In the genomic region with DNA sequence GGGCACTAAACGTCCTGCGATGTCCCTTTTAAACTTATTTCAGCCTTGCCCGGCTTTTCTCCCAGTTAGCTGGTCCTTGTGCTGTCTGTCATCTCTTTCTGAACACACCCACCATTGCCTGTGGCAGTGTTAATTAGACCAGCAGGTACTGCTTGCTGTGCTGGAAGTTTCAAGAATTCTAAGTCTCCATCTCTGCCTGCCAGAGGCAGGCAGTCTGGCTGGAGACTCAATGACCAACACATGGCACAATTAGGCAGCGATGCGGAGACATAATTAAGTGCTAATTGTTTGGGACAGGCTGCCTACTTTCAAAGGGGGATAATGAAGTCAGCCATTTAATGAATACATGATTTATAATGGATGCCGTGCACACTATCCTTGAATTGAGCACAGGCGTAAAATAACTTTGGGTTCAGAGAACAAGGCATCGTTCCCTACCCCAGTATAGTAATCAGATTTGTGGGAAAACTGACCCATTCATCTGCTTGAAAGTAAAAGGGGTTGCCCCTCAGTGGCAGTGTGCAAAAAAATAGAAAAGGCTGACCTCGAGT, we compare ENCODE assay signal across 20 mouse cellular contexts. TPM values are rescaled to one million over a fixed set of nuclear protein-coding genes. Genes with fewer than 3 reads are reported as not detected.
A peak's percentile ranks its signal among the peaks of the same experiment; 100 is the strongest.
DNase-seq lines count a peak whose midpoint lies in the region; ATAC-seq and TF ChIP-seq lines count a peak whose summit lies in the region.
"Had no signal": no experiment of that assay in that cellular context is flagged by ENCODE, and none has a peak within 500 bp of the region (broad histone marks: within the 10 kb centered on the region; RNA-seq: fewer than 3 reads in every experiment).

No protein-coding gene starts in this region.

- no peaks in the 10 kb centered on the region for H3K36me3 ChIP-seq in hindbrain, embryonic 16.5 days (ENCODE audit: control insufficient read depth, insufficient read depth, low read length)
- no peaks in the 10 kb centered on the region for H3K36me3 ChIP-seq in hindbrain, embryonic 11.5 days (ENCODE audit: control insufficient read depth, insufficient read depth, low read length)
- H3K36me3 ChIP-seq in forebrain, postnatal 0 days (ENCODE audit: insufficient read depth): no peaks in the 10 kb centered on the region
- H3K36me3 ChIP-seq: embryonic facial prominence, embryonic 12.5 days; intestine, embryonic 15.5 days; limb, embryonic 10.5 days; midbrain, embryonic 15.5 days; neural tube, embryonic 12.5 days had no signal

- H3K4me1 ChIP-seq in hindbrain, embryonic 16.5 days (ENCODE audit: control insufficient read depth, insufficient read depth, low read depth, low read length): no peaks in the 10 kb centered on the region
- H3K4me1 ChIP-seq in hindbrain, embryonic 11.5 days (replicated peaks; ENCODE audit: control insufficient read depth, insufficient read depth, low read length): no peaks in the 10 kb centered on the region
- no peaks in the 10 kb centered on the region for H3K4me1 ChIP-seq in forebrain, postnatal 0 days (ENCODE audit: insufficient read depth)
- H3K4me1 ChIP-seq: embryonic facial prominence, embryonic 12.5 days; intestine, embryonic 15.5 days; midbrain, embryonic 15.5 days; neural tube, embryonic 12.5 days had no signal

- H3K27ac ChIP-seq in hindbrain, embryonic 16.5 days (ENCODE audit: low read depth, low read length): no peak overlapping the region
- H3K27ac ChIP-seq in hindbrain, embryonic 11.5 days (ENCODE audit: low read depth, low read length): no peak overlapping the region
- H3K27ac ChIP-seq in forebrain, postnatal 0 days (ENCODE audit: low read depth, low read length): no peak overlapping the region
- H3K27ac ChIP-seq: embryonic facial prominence, embryonic 12.5 days; gastrocnemius, adult 2 months; intestine, embryonic 15.5 days; limb, embryonic 10.5 days; midbrain, embryonic 15.5 days; neural tube, embryonic 12.5 days had no signal

- no peak for TF ChIP-seq CTCF in forebrain, postnatal 0 days (IDR thresholded peaks at IDR 0.05; ENCODE audit: low read depth)

- 52% methylated on average over 9 of the region's 9 CpGs for WGBS in hindbrain, embryonic 16.5 days
- WGBS in hindbrain, embryonic 11.5 days: 79% methylated on average over 9 of the region's 9 CpGs
- WGBS in forebrain, postnatal 0 days: 16% methylated on average over 9 of the region's 9 CpGs

- DNase-seq in hindbrain, embryonic 11.5 days (ENCODE audit: low spot score): no peak
- peak; percentile 29 for DNase-seq in MN1 (ENCODE audit: low spot score)
- DNase-seq in brain, embryonic 18.5 days (ENCODE audit: low read depth, low spot score): peak; percentile 20
- DNase-seq in forebrain, postnatal 0 days: peak; percentile 47
- DNase-seq in adrenal gland, adult 18-20 months (ENCODE audit: low spot score in 2 of 2): no peak
- no peak for DNase-seq in heart, adult 9 months (ENCODE audit: low spot score in 2 of 2)
- DNase-seq: adrenal gland, postnatal 36 days; gastrocnemius, adult 2 months; heart, adult 11 months; heart, postnatal 4 days; lung, adult 2 months; lung, postnatal 4 days; right cerebral cortex, postnatal 4 days had no signal

- no peak overlapping the region for H3K4me3 ChIP-seq in hindbrain, embryonic 16.5 days (ENCODE audit: low read length)
- H3K4me3 ChIP-seq in hindbrain, embryonic 11.5 days (ENCODE audit: low read depth, low read length): no peak overlapping the region
- no peak overlapping the region for H3K4me3 ChIP-seq in forebrain, postnatal 0 days (ENCODE audit: low read depth, low read length)
- H3K4me3 ChIP-seq: embryonic facial prominence, embryonic 12.5 days; gastrocnemius, adult 2 months; intestine, embryonic 15.5 days; limb, embryonic 10.5 days; midbrain, embryonic 15.5 days; neural tube, embryonic 12.5 days had no signal

- H3K27me3 ChIP-seq in hindbrain, embryonic 16.5 days (replicated peaks; ENCODE audit: control insufficient read depth, insufficient read depth, low read length): no peaks in the 10 kb centered on the region
- no peaks in the 10 kb centered on the region for H3K27me3 ChIP-seq in hindbrain, embryonic 11.5 days (ENCODE audit: control insufficient read depth, insufficient read depth, low read length)
- no peaks in the 10 kb centered on the region for H3K27me3 ChIP-seq in forebrain, postnatal 0 days (ENCODE audit: insufficient read depth, low read length)
- H3K27me3 ChIP-seq: embryonic facial prominence, embryonic 12.5 days; intestine, embryonic 15.5 days; midbrain, embryonic 15.5 days; neural tube, embryonic 12.5 days had no signal

- no peak overlapping the region for H3K9ac ChIP-seq in hindbrain, embryonic 16.5 days (ENCODE audit: low read depth, low read length)
- H3K9ac ChIP-seq in hindbrain, embryonic 11.5 days (ENCODE audit: low read depth, low read length): no peak overlapping the region
- H3K9ac ChIP-seq in forebrain, postnatal 0 days: no peak overlapping the region
- H3K9ac ChIP-seq: embryonic facial prominence, embryonic 12.5 days; intestine, embryonic 15.5 days; midbrain, embryonic 15.5 days; neural tube, embryonic 12.5 days had no signal

- H3K4me2 ChIP-seq in hindbrain, embryonic 16.5 days (ENCODE audit: low read length): no peak overlapping the region
- H3K4me2 ChIP-seq in hindbrain, embryonic 11.5 days (replicated peaks; ENCODE audit: low read depth, low read length): no peak overlapping the region
- peak overlapping the region; percentile 11; the same call in 1 of the 2 replicates for H3K4me2 ChIP-seq in forebrain, postnatal 0 days (ENCODE audit: low read depth)
- H3K4me2 ChIP-seq: embryonic facial prominence, embryonic 12.5 days; intestine, embryonic 15.5 days; liver, embryonic 11.5 days; midbrain, embryonic 15.5 days; neural tube, embryonic 12.5 days had no signal

- peaks cover 2% of the 10 kb centered on the region; the same call in 1 of the 2 replicates for H3K9me3 ChIP-seq in hindbrain, embryonic 16.5 days (ENCODE audit: control insufficient read depth, low read length)
- H3K9me3 ChIP-seq in hindbrain, embryonic 11.5 days (ENCODE audit: control insufficient read depth, low read length): no peaks in the 10 kb centered on the region
- H3K9me3 ChIP-seq in forebrain, postnatal 0 days (ENCODE audit: low read length): peaks cover 9% of the 10 kb centered on the region; the same call in 1 of the 2 replicates
- H3K9me3 ChIP-seq: intestine, embryonic 15.5 days; limb, embryonic 10.5 days; midbrain, embryonic 15.5 days had no signal

- peak; percentile 69 for ATAC-seq in hindbrain, embryonic 16.5 days
- no peak for ATAC-seq in hindbrain, embryonic 11.5 days (ENCODE audit: low FRiP score)
- peak; percentile 65 for ATAC-seq in forebrain, postnatal 0 days
- ATAC-seq: intestine, embryonic 15.5 days; midbrain, embryonic 15.5 days had no signal

RNA-seq across cellular contexts. Expression of a gene that starts 32.8 kb away (rescaled TPM):
- 4.6 and 6.5 TPM in 2 replicates for polyA plus RNA-seq in hindbrain, embryonic 16.5 days (2015; fragmentation: Nextera tagmentation; extraction: Ambion mirVana)
- 13.2 and 13.3 TPM in 2 replicates for polyA plus RNA-seq in hindbrain, embryonic 11.5 days (2014; fragmentation: Nextera tagmentation; extraction: Ambion mirVana)
- 8.9 TPM in 2 replicates for total RNA-seq in forebrain, postnatal 0 days (2014; rRNA removed)
- 11.1 and 13.1 TPM in 2 replicates for polyA plus RNA-seq in forebrain, postnatal 0 days (2015; fragmentation: Nextera tagmentation; extraction: Ambion mirVana)
- 10 to 100 TPM; 15.6 to 25.4 TPM for total RNA-seq in adrenal gland, adult 18-20 months (2021)

Comparison
In these comparisons a context has a peak if more than half of its experiments do, and no peak if none do; other contexts are left out.
1. DNase-seq: peak in MN1 (single experiment), brain, embryonic 18.5 days (single experiment) and forebrain, postnatal 0 days (single experiment); none in hindbrain, embryonic 11.5 days (single experiment), adrenal gland, adult 18-20 months (0 of 2) and heart, adult 9 months (0 of 2).